Mouse (Mus musculus): ENCODE data around the gene Dnah10.

DNA sequence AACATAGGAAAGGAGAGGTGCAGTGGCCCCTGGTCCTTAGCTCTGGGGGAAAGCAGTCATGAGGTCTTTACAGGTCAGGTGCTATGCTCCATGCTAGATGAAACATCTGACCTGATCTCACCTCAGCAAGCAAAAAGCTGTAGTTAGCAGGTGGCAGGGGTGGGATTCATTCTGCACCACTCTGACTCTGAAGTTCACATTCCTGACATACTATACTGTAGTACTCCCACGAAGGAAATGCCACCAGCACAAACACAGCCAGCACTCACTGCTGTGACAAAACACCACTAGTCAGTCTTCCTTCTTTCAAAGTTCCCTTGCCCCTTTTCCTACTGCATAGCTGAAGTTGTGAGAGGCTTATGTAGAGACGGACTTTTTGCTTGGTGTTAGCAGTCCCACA, 127.4 kb downstream of the Dnah10 start:
- TF ChIP-seq POLR2A (IDR thresholded peaks at IDR 0.05; ENCODE audit: low read depth, low read length) (no peak), UBTF (IDR thresholded peaks at IDR 0.05; ENCODE audit: low read depth, low read length) (no peak), JUN (IDR thresholded peaks at IDR 0.05; ENCODE audit: insufficient read depth, low read depth, low read length) (no peak), MAX (IDR thresholded peaks at IDR 0.05; ENCODE audit: low read length) (no peak), EP300 (IDR thresholded peaks at IDR 0.05; ENCODE audit: low read length) (no peak), E2F4 (IDR thresholded peaks at IDR 0.05; ENCODE audit: insufficient replicate concordance, low read depth, low read length) (no peak), CTCF (conservative IDR thresholded peaks at IDR 0.05 in 1 of 2, IDR thresholded peaks at IDR 0.05 in 1 of 2; ENCODE audit: low read depth in 2 of 2, low read length in 2 of 2) (no peak), NRF1 (IDR thresholded peaks at IDR 0.05; ENCODE audit: low read depth, low read length) (no peak), ELF1 (IDR thresholded peaks at IDR 0.05; ENCODE audit: low read depth, low read length) (no peak), ZKSCAN1 (IDR thresholded peaks at IDR 0.05; ENCODE audit: borderline replicate concordance, low read depth, low read length) (no peak), USF2 (conservative IDR thresholded peaks at IDR 0.05; ENCODE audit: low read depth, low read length) (no peak)
